Mouse (Mus musculus): Measurements from ENCODE around the gene Kdm5b. TPM values are rescaled to one million over a fixed set of nuclear protein-coding genes. Genes with fewer than 3 reads are reported as not detected.

Kdm5b gene
- polyA plus RNA-seq, 1 experiment from 2014 or later = 32.9 TPM

GRCm38 (mm10) chr1:134555871-134556670 lies 3.9 kb upstream of the Kdm5b start:
- Histone ChIP-seq H3K27me3 (replicated peaks; ENCODE audit: control insufficient read depth, insufficient read depth, low read length) (no peaks in the 10 kb centered on the region), H3K27ac (ENCODE audit: low read depth, low read length) (peak overlapping the region; percentile 82), H3K9ac (ENCODE audit: low read depth, low read length) (peak overlapping the region; percentile 75), H3K9me3 (ENCODE audit: control insufficient read depth, low read length) (no peaks in the 10 kb centered on the region), H3K4me1 (replicated peaks; ENCODE audit: control insufficient read depth, insufficient read depth, low read length) (peaks cover 16% of the 10 kb centered on the region), H3K4me2 (peak overlapping the region; percentile 97), H3K36me3 (ENCODE audit: control insufficient read depth, insufficient read depth, low read length) (no peaks in the 10 kb centered on the region), H3K4me3 (ENCODE audit: low read depth, low read length) (peak overlapping the region; percentile 73)
- WGBS = 3% methylated on average over 44 of the region's 46 CpGs
- DNase-seq (ENCODE audit: low spot score) (no peak), ATAC-seq (replicated peaks; ENCODE audit: low FRiP score) (peak; percentile 44)

GRCm38 (mm10) chr1:134556671-134557218 lies 3.2 kb upstream of the Kdm5b start:
- Histone ChIP-seq H3K4me1 (replicated peaks; ENCODE audit: control insufficient read depth, insufficient read depth, low read length) (peaks cover 19% of the 10 kb centered on the region), H3K9ac (ENCODE audit: low read depth, low read length) (peak overlapping the region; percentile 75), H3K27me3 (replicated peaks; ENCODE audit: control insufficient read depth, insufficient read depth, low read length) (no peaks in the 10 kb centered on the region), H3K36me3 (ENCODE audit: control insufficient read depth, insufficient read depth, low read length) (no peaks in the 10 kb centered on the region), H3K4me2 (peak overlapping the region; percentile 97), H3K4me3 (ENCODE audit: low read depth, low read length) (peak overlapping the region; percentile 73), H3K9me3 (ENCODE audit: control insufficient read depth, low read length) (no peaks in the 10 kb centered on the region), H3K27ac (ENCODE audit: low read depth, low read length) (peak overlapping the region; percentile 82)
- ATAC-seq (replicated peaks; ENCODE audit: low FRiP score) (peak; percentile 94), DNase-seq (ENCODE audit: low spot score) (peak; percentile 96)
- under 1% methylated on average over 35 of the region's 35 CpGs for WGBS

GRCm38 (mm10) chr1:134558511-134558910 lies 1.5 kb upstream of the Kdm5b start:
- no peak overlapping the region for H3K27ac ChIP-seq (ENCODE audit: low read depth, low read length)
- DNase-seq (ENCODE audit: low spot score) (no peak), ATAC-seq (replicated peaks; ENCODE audit: low FRiP score) (no peak)
- no peak overlapping the region for H3K9ac ChIP-seq (ENCODE audit: low read depth, low read length)
- H3K36me3 ChIP-seq (ENCODE audit: control insufficient read depth, insufficient read depth, low read length) = no peaks in the 10 kb centered on the region
- peaks cover 26% of the 10 kb centered on the region for H3K4me1 ChIP-seq (replicated peaks; ENCODE audit: control insufficient read depth, insufficient read depth, low read length)
- 72% methylated on average over 5 of the region's 5 CpGs for WGBS
- H3K27me3 ChIP-seq (replicated peaks; ENCODE audit: control insufficient read depth, insufficient read depth, low read length) = no peaks in the 10 kb centered on the region
- no peak overlapping the region for H3K4me3 ChIP-seq (ENCODE audit: low read depth, low read length)
- H3K9me3 ChIP-seq (ENCODE audit: control insufficient read depth, low read length) = no peaks in the 10 kb centered on the region
- no peak overlapping the region for H3K4me2 ChIP-seq

- Histone ChIP-seq H3K9ac (ENCODE audit: low read depth, low read length) (no peak overlapping the region), H3K9me3 (ENCODE audit: control insufficient read depth, low read length) (no peaks in the 10 kb centered on the region), H3K27me3 (replicated peaks; ENCODE audit: control insufficient read depth, insufficient read depth, low read length) (no peaks in the 10 kb centered on the region), H3K4me2 (peak overlapping the region; percentile 89; the same call in 1 of the 2 replicates), H3K27ac (ENCODE audit: low read depth, low read length) (no peak overlapping the region), H3K4me1 (replicated peaks; ENCODE audit: control insufficient read depth, insufficient read depth, low read length) (peaks cover 29% of the 10 kb centered on the region), H3K36me3 (ENCODE audit: control insufficient read depth, insufficient read depth, low read length) (no peaks in the 10 kb centered on the region), H3K4me3 (ENCODE audit: low read depth, low read length) (no peak overlapping the region)
- ATAC-seq (replicated peaks; ENCODE audit: low FRiP score) (no peak), DNase-seq (ENCODE audit: low spot score) (no peak)
- 87% methylated on average over 3 of the region's 3 CpGs for WGBS
Observed at GRCm38 (mm10) chr1:134559226-134559625, 745 bp upstream of the Kdm5b start.

GRCm38 (mm10) chr1:134560396-134560795 lies 425 bp downstream of the Kdm5b start:
- WGBS = under 1% methylated on average over 49 of the region's 50 CpGs
- Histone ChIP-seq H3K4me1 (replicated peaks; ENCODE audit: control insufficient read depth, insufficient read depth, low read length) (peaks cover 25% of the 10 kb centered on the region), H3K9me3 (ENCODE audit: control insufficient read depth, low read length) (no peaks in the 10 kb centered on the region), H3K36me3 (ENCODE audit: control insufficient read depth, insufficient read depth, low read length) (no peaks in the 10 kb centered on the region), H3K4me2 (peak overlapping the region; percentile 89), H3K27ac (ENCODE audit: low read depth, low read length) (peak overlapping the region; percentile 82), H3K4me3 (ENCODE audit: low read depth, low read length) (peak overlapping the region; percentile 98), H3K9ac (ENCODE audit: low read depth, low read length) (peak overlapping the region; percentile 96), H3K27me3 (replicated peaks; ENCODE audit: control insufficient read depth, insufficient read depth, low read length) (no peaks in the 10 kb centered on the region)
- DNase-seq (ENCODE audit: low spot score) (no peak), ATAC-seq (replicated peaks; ENCODE audit: low FRiP score) (no peak)

- ATAC-seq (replicated peaks; ENCODE audit: low FRiP score) = peak; percentile 24; the same call in 1 of the 2 replicates
- H3K4me1 ChIP-seq (replicated peaks; ENCODE audit: control insufficient read depth, insufficient read depth, low read length) = peaks cover 19% of the 10 kb centered on the region
- peak overlapping the region; percentile 82 for H3K27ac ChIP-seq (ENCODE audit: low read depth, low read length)
- H3K36me3 ChIP-seq (ENCODE audit: control insufficient read depth, insufficient read depth, low read length) = no peaks in the 10 kb centered on the region
- DNase-seq (ENCODE audit: low spot score) = peak; percentile 73
- H3K9ac ChIP-seq (ENCODE audit: low read depth, low read length) = peak overlapping the region; percentile 96
- H3K27me3 ChIP-seq (replicated peaks; ENCODE audit: control insufficient read depth, insufficient read depth, low read length) = no peaks in the 10 kb centered on the region
- WGBS = under 1% methylated on average over 61 of the region's 76 CpGs
- H3K4me2 ChIP-seq = peak overlapping the region; percentile 89
- H3K9me3 ChIP-seq (ENCODE audit: control insufficient read depth, low read length) = no peaks in the 10 kb centered on the region
- peak overlapping the region; percentile 98 for H3K4me3 ChIP-seq (ENCODE audit: low read depth, low read length)
Observed at GRCm38 (mm10) chr1:134560801-134561769, 1.1 kb downstream of the Kdm5b start.

- H3K4me2 ChIP-seq = peak overlapping the region; percentile 89
- H3K27me3 ChIP-seq (replicated peaks; ENCODE audit: control insufficient read depth, insufficient read depth, low read length) = no peaks in the 10 kb centered on the region
- H3K9ac ChIP-seq (ENCODE audit: low read depth, low read length) = peak overlapping the region; percentile 96
- no peaks in the 10 kb centered on the region for H3K9me3 ChIP-seq (ENCODE audit: control insufficient read depth, low read length)
- DNase-seq (ENCODE audit: low spot score) = no peak
- H3K36me3 ChIP-seq (ENCODE audit: control insufficient read depth, insufficient read depth, low read length) = no peaks in the 10 kb centered on the region
- H3K4me3 ChIP-seq (ENCODE audit: low read depth, low read length) = peak overlapping the region; percentile 98
- ATAC-seq (replicated peaks; ENCODE audit: low FRiP score) = no peak
- 20% methylated on average over 7 of the region's 7 CpGs for WGBS
- peak overlapping the region; percentile 82 for H3K27ac ChIP-seq (ENCODE audit: low read depth, low read length)
- H3K4me1 ChIP-seq (replicated peaks; ENCODE audit: control insufficient read depth, insufficient read depth, low read length) = peaks cover 18% of the 10 kb centered on the region
Observed at GRCm38 (mm10) chr1:134561770-134562143, 1.8 kb downstream of the Kdm5b start.

GRCm38 (mm10) chr1:134562457-134562856 lies 2.5 kb downstream of the Kdm5b start:
- DNase-seq (ENCODE audit: low spot score) = no peak
- H3K36me3 ChIP-seq (ENCODE audit: control insufficient read depth, insufficient read depth, low read length) = no peaks in the 10 kb centered on the region
- ATAC-seq (replicated peaks; ENCODE audit: low FRiP score) = no peak
- no peaks in the 10 kb centered on the region for H3K27me3 ChIP-seq (replicated peaks; ENCODE audit: control insufficient read depth, insufficient read depth, low read length)
- peak overlapping the region; percentile 98 for H3K4me3 ChIP-seq (ENCODE audit: low read depth, low read length)
- H3K27ac ChIP-seq (ENCODE audit: low read depth, low read length) = no peak overlapping the region
- no peaks in the 10 kb centered on the region for H3K9me3 ChIP-seq (ENCODE audit: control insufficient read depth, low read length)
- H3K9ac ChIP-seq (ENCODE audit: low read depth, low read length) = no peak overlapping the region; the same call in 1 of the 2 replicates
- H3K4me2 ChIP-seq = peak overlapping the region; percentile 89
- H3K4me1 ChIP-seq (replicated peaks; ENCODE audit: control insufficient read depth, insufficient read depth, low read length) = peaks cover 13% of the 10 kb centered on the region; the same call in 1 of the 2 replicates
